Mouse (Mus musculus): ENCODE data around the gene Itfg2.
"Not testable (repeated sequence)": the region's sequence is repeated elsewhere in the genome, so short reads cannot be mapped to it uniquely, and the experiment has no call there.

Itfg2 gene

DNA sequence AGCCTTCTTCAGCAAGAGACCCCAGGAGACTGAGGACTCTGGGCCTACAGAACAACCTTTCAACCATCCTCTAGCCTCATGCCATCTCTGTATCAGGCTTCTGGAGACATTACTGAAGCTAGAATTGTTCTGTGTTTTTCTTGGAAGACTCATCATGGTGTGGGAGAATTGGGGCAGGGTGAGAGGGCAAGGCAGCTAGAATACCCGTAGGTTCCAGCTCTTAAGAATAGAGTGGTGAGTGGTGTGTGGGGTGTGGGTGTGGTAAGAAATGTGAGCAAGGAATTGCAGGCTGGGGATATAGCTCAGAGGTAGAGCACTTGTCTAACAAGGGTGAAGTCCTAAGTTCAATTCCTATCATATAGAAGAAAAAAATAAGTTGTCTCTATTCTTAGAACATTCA lies 39.7 kb downstream of the Itfg2 start:
- DNase-seq (ENCODE audit: low read depth, low spot score) = no peak

DNA sequence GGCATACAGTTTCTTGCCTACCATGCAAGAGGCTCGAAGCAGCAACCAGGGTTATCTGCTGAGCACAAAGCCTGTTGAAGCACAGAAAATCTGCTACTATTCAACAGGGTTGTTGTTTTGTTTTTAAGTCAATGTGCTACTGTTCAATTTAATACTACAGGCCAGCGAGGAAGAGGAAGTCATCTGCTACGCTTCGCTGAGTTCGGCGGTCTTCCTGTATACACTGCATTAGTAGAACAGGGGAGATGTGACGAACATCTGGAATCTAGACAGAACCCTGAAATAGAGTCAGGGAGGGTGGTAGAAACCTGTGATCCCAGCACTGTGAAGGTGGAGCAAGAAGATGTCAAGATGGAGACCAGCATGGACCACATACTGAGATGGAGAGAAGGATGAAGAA lies 41.0 kb downstream of the Itfg2 start:
- no peak for DNase-seq (ENCODE audit: low read depth, low spot score)

DNA sequence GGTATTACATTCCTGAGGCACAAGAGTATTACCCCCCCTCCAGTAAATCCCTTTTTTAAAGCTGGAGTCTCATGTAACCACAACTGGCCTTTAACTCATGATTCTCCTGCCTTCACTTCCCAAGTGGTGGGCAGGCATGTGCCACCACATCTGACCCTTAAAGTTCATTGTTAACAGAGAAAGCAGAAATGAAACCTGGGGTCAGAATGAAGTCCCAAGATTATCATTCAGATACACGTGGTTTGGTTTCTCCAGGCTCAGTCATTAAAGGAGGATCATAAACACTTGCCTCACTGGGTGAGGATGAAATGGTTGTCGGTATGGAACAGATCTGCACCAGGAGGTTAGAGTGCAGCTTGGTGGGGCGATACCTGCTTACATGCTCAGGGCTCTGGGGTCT lies 43.5 kb downstream of the Itfg2 start:
- DNase-seq (ENCODE audit: low read depth, low spot score) = no peak

DNA sequence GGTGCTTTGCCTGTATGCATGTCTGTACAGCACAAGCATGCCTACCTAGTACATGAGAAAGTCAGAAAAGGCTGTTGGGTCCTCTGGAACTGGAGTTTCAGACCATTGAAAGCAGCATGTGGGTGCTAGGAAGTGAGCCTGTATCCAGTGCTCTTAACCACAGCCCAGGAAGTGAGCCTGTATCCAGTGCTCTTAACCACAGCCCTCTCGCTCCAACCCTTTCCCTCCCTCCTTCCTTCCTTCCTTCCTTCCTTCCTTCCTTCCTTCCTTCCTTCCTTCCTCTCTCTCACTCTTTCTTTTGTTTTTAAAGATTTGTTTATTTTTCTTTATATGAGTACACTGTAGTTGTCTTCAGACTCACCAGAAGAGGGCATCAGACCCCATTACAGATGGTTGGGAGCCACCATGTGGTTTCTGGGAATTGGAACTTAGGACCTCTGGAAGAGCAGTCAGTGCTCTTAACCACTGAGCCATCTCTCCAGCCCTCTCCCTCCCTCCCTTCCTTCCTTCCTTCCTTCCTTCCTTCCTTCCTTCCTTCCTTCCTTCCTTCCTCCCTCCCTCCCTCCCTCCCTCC lies 44.0 kb downstream of the Itfg2 start:
- DNase-seq (ENCODE audit: low read depth, low spot score) = not testable (repeated sequence)

DNA sequence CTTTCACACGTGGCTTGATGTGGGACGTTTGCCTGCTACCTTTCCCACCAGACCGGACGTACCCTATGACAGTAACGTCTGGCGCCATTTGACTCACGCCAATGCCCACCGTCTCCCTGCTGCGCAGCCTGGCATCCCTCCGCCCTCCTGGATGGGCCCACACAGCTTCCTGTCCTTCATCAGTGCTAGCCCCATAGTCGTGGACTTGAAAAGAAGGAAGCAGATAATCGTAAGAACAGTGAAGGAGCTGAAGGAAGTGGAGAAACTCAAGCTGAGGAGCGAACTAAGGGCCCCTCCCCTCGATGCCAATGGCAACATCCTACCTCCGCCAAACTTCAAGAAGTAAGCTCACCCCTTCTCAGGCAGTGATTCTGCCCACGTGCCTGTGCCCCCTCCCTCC lies 45.1 kb downstream of the Itfg2 start:
- DNase-seq (ENCODE audit: low read depth, low spot score) = no peak

DNA sequence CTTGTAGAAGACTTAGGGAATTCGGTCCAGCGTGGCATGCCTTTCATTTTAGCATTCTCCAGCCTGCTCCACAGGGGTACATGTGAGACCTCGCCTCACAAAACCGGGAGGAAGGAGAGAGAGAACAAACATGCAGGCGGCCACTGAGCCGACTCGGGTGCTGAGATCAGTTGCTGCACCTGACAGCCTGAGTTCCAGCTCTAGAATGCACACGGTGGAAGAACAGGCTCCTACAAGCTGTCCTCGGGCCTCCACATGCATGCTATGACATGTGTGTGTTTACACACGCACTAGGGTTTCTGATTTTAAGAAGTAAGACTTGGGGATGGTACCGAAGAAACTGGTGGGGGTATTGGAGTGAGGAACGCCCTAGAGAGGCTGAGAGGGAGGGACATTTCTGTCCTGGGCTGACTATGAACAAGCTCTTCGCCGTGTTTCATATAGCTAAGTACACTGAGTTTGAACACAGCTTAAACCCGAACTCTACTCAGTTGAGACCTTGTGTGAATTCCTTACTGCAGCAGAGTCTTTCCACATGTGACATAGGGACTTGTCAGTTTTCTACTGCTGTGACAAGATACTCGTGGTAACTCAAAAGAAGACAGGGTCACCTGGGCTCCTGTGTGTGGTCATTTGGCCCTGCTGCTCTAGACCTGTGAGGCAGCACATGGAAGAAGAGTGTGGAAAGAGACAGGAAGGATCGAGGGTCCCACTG lies 48.2 kb downstream of the Itfg2 start:
- no peak for DNase-seq (ENCODE audit: low read depth, low spot score)

DNA sequence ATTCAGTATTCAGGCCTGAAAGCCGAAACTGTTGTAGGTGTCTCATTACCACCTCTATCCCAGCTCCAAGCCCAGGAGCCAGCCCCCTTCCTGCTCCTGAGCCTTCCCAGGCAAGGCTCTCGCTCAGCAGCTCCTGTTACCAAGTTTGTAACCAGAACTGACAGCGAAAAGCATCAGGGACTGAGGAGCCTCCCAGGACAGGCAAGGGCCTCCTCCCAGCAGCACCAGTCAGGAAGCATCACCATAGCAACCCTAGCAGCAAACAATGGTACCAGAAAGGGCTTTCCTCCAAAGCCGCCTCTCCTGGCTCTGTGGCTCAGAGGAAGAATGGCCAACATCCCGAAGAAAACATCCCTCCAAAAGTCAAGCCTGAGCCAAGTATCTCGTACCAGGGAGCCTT lies 49.5 kb downstream of the Itfg2 start, which contains the start of the genes Tex52 and Gm44596:
Gene Tex52, plus strand, starts transcription at position 265 of the 400 bp plus-strand sequence.
Gene Gm44596, plus strand, starts transcription at position 312 of the 400 bp plus-strand sequence.
- DNase-seq (ENCODE audit: low read depth, low spot score) = peak; percentile 86

DNA sequence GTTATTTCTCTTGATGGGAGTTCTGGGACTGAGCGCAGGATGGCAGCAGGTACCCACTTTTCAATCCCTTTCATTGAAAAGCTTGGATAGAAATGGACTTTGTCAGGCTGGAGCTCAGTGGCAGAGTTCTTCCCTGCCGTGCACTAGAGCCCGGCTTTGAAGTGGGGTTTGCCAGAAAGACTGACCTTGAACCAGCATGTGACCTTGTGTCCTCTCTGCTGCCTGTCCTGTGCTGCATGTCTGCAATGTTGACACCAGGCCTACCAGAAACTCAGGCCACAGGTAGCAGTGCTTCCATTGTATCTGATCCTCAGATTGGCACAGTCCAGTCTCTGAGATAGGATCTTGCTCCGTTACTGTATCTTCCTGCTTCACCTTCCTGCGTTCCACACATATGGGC lies 54.7 kb downstream of the Itfg2 start:
- no peak for DNase-seq (ENCODE audit: low read depth, low spot score)

DNA sequence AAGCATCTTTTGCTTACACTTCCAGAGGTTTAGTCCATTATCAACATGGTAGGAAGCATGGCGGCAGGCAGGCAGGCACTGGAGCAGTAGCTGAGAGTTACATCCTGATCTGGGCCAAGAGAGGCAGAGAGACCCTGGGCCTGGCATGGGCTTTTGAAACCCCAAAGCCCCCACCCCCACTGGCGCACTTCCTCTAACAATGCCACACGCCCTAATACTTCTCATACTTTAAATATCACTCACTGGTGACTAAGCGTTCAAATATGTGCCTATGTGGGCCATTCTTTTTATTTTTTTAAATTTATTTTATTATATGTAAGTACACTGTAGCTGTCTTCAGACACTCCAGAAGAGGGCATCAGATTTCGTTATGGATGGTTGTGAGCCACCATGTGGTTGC lies 58.3 kb downstream of the Itfg2 start:
- DNase-seq (ENCODE audit: low read depth, low spot score) = no peak

DNA sequence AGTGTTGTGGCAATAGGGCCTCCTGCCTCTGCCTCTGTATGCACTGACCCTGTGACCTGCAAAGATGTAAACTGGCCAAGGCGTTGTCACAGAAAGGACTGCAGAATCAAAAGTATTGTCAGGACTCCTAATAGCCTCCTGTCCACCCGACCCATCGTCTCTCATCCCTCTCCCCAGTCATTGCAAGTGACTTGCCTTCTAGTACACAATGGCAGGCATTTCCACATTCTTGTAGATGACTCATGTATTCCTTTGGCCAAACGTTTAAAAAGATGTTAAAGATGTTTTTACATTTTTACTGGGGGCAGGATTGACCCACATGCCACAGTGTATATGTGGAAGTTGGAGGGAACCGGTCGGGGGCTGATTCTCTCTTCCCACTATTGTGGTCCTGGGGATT lies 60.0 kb downstream of the Itfg2 start:
- DNase-seq (ENCODE audit: low read depth, low spot score) = no peak

DNA sequence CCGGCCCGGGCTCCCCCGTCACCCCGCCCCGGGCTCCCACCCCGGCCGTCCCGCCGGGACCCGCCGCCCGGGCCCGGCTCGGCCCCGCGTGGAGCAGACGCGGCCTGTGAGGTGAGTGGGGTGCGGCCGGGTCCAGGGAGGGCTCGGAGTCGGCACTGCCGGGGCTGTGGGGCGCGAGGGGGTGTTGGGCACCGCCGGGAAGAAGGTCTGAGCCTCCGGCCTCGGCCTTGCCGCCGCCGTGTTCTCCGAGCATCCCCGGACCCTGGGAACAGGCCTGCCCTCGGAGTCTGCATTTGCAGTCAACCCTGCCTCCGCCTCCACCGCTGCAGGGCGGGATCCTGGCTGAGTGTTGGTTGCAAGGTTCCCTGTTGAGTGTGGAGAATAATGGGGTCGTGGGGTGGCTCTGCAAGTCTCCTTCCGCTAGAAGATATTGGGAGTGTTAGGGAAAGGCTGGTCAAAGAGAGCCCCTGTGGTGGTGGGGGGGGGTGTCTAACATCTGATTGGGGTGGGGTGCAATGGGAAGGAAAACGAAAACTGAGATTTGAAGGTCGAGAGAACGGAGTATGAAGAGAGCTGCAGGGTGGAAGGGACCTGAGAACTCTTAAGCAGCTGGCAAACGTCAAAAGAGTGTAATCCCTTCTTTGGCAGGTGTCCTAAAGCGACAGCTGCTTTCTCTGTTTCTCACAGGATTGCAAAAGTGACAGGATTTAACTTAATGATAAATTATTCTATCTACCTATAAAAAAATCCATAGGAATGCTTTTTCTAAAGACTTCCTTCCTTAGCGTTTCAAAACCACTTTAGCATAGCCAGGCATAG lies 61.5 kb downstream of the Itfg2 start:
- DNase-seq (ENCODE audit: low read depth, low spot score) = peak; percentile 20

DNA sequence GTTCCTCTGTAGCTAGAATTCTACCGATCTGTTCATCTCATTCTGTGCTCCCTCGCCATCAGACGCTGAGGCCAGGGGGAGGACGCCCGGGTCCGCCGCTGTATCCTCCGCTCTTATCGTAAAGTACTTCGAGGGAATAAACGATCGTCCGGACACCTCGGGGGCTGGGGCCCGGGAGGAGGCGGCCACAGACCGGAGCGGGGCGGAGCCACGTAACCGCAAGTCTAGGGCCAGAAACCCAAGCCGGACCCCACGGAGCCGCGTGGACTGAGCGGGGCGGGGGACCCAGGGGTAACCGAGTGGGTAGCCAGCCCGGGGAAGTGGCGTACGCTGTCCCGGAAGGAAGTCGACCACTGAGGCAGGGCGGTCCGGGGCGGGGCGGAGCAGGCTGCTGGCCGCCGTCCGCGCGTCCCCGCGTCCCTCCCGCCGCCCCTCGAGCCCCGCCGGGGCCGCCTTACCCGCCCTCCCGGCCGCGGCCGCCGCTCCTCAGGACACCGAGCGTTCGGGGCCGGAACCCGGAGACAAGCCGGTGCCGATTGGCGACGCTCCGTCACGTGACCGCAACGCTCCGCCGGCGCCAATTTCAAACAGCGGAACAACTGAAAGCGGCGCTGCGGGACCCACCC lies 62.2 kb downstream of the Itfg2 start, which contains the start of the genes Rhno1 and Foxm1:
Gene Rhno1, minus strand, starts transcription at position 531 of the 626 bp plus-strand sequence.
Gene Foxm1, plus strand, starts transcription at position 587 of the 626 bp plus-strand sequence.
- DNase-seq (ENCODE audit: low read depth, low spot score) = peak; percentile 82

DNA sequence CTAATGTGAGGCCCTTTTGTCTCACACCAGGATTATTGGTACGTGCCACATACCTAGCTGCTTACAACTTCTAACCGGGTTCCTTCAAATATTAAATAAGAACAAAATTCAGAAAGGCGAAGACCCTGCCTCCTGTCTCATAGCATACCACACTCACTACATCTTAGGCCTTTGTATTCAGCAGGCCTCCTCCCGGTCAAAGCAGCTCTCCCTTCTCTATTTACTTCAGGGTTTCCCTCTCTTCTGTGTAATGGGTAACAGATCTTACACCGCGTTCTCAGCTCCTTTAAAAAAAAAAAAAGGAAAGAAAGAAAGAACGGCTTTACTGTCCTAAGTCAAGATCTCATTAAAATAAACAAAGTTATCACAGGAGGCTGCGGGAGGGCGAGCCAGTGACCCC lies 62.8 kb downstream of the Itfg2 start:
- no peak for DNase-seq (ENCODE audit: low read depth, low spot score)
